In the genomic region with DNA sequence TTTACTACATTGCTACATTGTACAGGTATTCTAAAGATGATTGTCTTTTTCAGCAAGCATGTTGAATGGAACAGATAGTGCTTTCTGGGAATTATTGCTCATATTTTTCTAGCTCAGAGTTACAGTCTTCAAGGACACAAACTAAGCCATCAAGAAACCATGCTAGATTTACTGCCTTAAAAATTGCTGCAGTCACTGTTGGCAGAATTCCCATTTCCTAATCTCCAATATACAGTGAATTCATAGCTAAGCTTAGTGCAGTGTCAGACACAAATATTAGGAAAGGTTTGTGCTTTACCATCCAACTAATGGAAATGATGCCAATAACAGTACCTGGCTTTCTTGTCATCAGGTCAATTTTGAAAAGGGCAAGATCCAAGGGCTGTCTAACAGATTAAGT, we compare ENCODE assay signal across 13 mouse cellular contexts.
"Had no signal": no experiment of that assay in that cellular context is flagged by ENCODE, and none has a peak within 500 bp of the region (broad histone marks: within the 10 kb centered on the region; RNA-seq: fewer than 3 reads in every experiment).

No protein-coding gene starts in this region.

- DNase-seq: kidney, adult 11 months; kidney, postnatal 14 days; left cerebral cortex, postnatal 4 days; liver, embryonic 13.5 days; liver, postnatal 0 days; lung, postnatal 36 days; right cerebral cortex, postnatal 14 days; thymus, adult 2 months; thymus, postnatal 36 days had no signal

- H3K27me3 ChIP-seq: limb, embryonic 15.5 days; liver, embryonic 13.5 days; midbrain, embryonic 15.5 days; stomach, embryonic 15.5 days had no signal

- H3K27ac ChIP-seq: limb, embryonic 15.5 days; liver, embryonic 13.5 days; midbrain, embryonic 15.5 days; stomach, embryonic 15.5 days had no signal

- ATAC-seq: liver, postnatal 0 days; lung, postnatal 0 days; midbrain, embryonic 15.5 days had no signal

- H3K4me1 ChIP-seq: limb, embryonic 15.5 days; liver, embryonic 13.5 days; midbrain, embryonic 15.5 days; stomach, embryonic 15.5 days had no signal

- H3K4me3 ChIP-seq: limb, embryonic 15.5 days; liver, embryonic 13.5 days; midbrain, embryonic 15.5 days; stomach, embryonic 15.5 days had no signal

- H3K9ac ChIP-seq: limb, embryonic 15.5 days; liver, embryonic 13.5 days; liver, postnatal 0 days; midbrain, embryonic 15.5 days; stomach, embryonic 15.5 days had no signal

- H3K4me2 ChIP-seq: limb, embryonic 15.5 days; liver, embryonic 13.5 days; midbrain, embryonic 15.5 days; stomach, embryonic 15.5 days had no signal

- H3K9me3 ChIP-seq: limb, embryonic 15.5 days; liver, embryonic 13.5 days; midbrain, embryonic 15.5 days; stomach, embryonic 15.5 days had no signal

- H3K36me3 ChIP-seq: limb, embryonic 15.5 days; liver, embryonic 13.5 days; midbrain, embryonic 15.5 days; stomach, embryonic 15.5 days had no signal
